Mouse (Mus musculus) lung, embryonic 14.5 days (tissue): ENCODE measurements around the gene Zbtb4. TPM values are rescaled to one million over a fixed set of nuclear protein-coding genes. Genes with fewer than 3 reads are reported as not detected.

Experiments
- ATAC-seq: fragments of 200-750 bp; cut with Nextera tagmentation; 2 replicates; pipeline ENCODE4 v1.8.0; 2017; ENCODE audit warnings: mild to moderate bottlenecking, moderate TSS enrichment, moderate library complexity; ENCODE audit not compliant: insufficient read depth
- DNase-seq: peaks from one replicate; pipeline ENCODE4 v3.0.0-alpha.2; 2015
- H3K27ac ChIP-seq: fragments of 300-500 bp; sonication (generic); 2 replicates; pipeline ENCODE4 v1.5.1; 2014; ENCODE audit warnings: low read depth, mild to moderate bottlenecking, moderate library complexity
- H3K27me3 ChIP-seq: fragments of 300-500 bp; sonication (generic); 2 replicates; pipeline ENCODE4 v1.6.1; 2014; ENCODE audit warnings: low read length, control low read depth; ENCODE audit not compliant: insufficient read depth
- H3K36me3 ChIP-seq: fragments of 300-500 bp; sonication (generic); 2 replicates; pipeline ENCODE4 v1.6.1; 2014; ENCODE audit warnings: control low read depth; ENCODE audit not compliant: insufficient read depth
- H3K4me1 ChIP-seq: fragments of 300-500 bp; sonication (generic); 2 replicates; pipeline ENCODE4 v1.6.1; 2014; ENCODE audit warnings: antibody characterized with exemption, control low read depth; ENCODE audit not compliant: insufficient read depth
- H3K4me2 ChIP-seq: fragments of 300-500 bp; sonication (generic); 2 replicates; pipeline ENCODE4 v1.6.1; 2014; ENCODE audit warnings: mild to moderate bottlenecking
- H3K4me3 ChIP-seq: fragments of 300-500 bp; sonication (generic); 2 replicates; pipeline ENCODE4 v1.5.1; 2014; ENCODE audit warnings: low read depth, low read length
- H3K9ac ChIP-seq: fragments of 300-500 bp; sonication (generic); 2 replicates; pipeline ENCODE4 v1.6.1; 2014
- H3K9me3 ChIP-seq: fragments of 300-500 bp; sonication (generic); 2 replicates; pipeline ENCODE4 v1.6.1; 2016; ENCODE audit warnings: low read depth, low read length, control low read depth
- CTCF ChIP-seq: IDR thresholded peaks from 2 replicates; pipeline ENCODE4 v1.5.1; 2016; ENCODE audit warnings: antibody characterized with exemption, low read depth
- WGBS: fragments of 180-500 bp; shearing (Covaris S2); extraction: QIAGEN DNeasy Blood & Tissue Kit; methylation state at CpG from one replicate; pipeline ENCODE4 v1.1.7; 2014; 5-methylcytosine and 5-hydroxymethylcytosine counted together
- polyA plus RNA-seq: library from polyadenylated mRNA; unstranded; fragments of >200 nt; fragmentation: Nextera tagmentation; extraction: Ambion mirVana; gene quantifications from 2 replicates; pipeline ENCODE4 v1.2.1, GENCODE M21; 2014

Gene Zbtb4
- polyA plus RNA-seq, 1 experiment from 2014 or later: 2.5 TPM

DNA sequence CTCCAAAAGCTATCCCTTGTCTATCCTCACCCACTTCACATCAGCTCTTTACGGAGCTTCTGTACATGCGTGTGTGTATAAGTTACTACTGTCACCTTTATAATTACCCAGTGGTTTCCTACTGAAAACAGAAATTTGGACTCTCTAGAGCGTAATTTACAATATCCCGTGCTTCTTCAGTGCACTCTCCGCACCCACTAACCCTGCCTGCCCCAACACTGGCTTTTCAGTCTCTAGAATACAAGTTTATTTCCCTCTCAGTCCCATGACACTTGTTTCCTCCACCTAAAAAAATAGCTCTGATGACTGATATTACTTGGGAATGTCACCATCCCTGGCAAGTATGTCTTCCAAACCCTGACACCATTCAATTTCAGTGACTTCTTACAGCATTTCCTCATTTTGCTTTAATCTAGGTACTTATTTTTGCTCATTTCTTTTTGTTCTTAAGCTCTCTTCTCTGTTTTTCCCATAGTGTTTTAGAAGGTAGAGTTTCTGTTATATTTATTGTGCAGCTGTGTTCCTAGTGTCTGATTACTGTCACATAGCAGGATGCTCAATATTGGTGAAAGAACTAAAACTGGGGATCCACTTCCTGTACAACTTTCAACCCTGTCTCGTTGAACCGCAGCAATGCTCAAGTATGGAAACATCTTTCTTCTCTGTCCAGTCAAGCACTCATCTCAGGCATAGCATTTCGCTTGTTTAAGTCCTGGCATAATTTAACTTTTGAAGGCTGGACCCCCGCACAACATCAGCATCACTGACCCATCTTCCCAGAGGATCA is 8.2 kb upstream of the Zbtb4 start:
- no peaks in the 10 kb centered on the region for H3K27me3 ChIP-seq
- peaks cover 20% of the 10 kb centered on the region for H3K4me1 ChIP-seq
- WGBS: 37% methylated on average over 9 of the region's 9 CpGs
- no peak for ATAC-seq
- DNase-seq: no peak
- H3K4me3 ChIP-seq: peak overlapping the region; percentile 54
- 0 out of 2 replicates have a peak, but pooled peaks cover 4% of the 10 kb centered on the region for H3K36me3 ChIP-seq
- peak overlapping the region; percentile 88 for H3K4me2 ChIP-seq
- peak overlapping the region; percentile 84 for H3K9ac ChIP-seq
- H3K27ac ChIP-seq: peak overlapping the region; percentile 99
- no peak for TF ChIP-seq CTCF
- H3K9me3 ChIP-seq: no peaks in the 10 kb centered on the region

DNA sequence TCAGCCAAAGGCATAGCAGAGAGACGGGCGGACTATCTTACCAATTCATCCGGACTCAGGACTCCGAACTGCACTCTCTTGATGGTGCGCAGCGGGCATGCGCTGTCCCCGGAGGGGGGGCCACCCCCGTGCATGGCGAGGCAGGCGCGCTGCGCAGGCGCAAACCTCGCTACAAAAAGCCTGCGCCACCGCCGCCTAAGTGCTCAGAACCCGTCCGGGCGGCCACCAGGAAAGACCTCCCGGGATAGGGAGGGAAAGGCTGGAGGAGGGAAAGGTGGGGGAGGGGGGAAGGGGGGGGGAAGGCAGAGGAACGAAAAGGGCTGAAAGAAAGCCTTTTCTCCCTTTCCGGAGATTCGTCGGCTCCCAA is 7.6 kb upstream of the Zbtb4 start:
- DNase-seq: peak; percentile 98
- 0% methylated on average over 23 of the region's 26 CpGs for WGBS
- Histone ChIP-seq H3K27me3 (no peaks in the 10 kb centered on the region), H3K36me3 (0 out of 2 replicates have a peak, but pooled peaks cover 4% of the 10 kb centered on the region), H3K9ac (peak overlapping the region; percentile 84), H3K4me3 (peak overlapping the region; percentile 54), H3K27ac (peak overlapping the region; percentile 99), H3K9me3 (no peaks in the 10 kb centered on the region), H3K4me2 (peak overlapping the region; percentile 88), H3K4me1 (peaks cover 20% of the 10 kb centered on the region)
- peak; percentile 83 for ATAC-seq
- no peak for TF ChIP-seq CTCF

DNA sequence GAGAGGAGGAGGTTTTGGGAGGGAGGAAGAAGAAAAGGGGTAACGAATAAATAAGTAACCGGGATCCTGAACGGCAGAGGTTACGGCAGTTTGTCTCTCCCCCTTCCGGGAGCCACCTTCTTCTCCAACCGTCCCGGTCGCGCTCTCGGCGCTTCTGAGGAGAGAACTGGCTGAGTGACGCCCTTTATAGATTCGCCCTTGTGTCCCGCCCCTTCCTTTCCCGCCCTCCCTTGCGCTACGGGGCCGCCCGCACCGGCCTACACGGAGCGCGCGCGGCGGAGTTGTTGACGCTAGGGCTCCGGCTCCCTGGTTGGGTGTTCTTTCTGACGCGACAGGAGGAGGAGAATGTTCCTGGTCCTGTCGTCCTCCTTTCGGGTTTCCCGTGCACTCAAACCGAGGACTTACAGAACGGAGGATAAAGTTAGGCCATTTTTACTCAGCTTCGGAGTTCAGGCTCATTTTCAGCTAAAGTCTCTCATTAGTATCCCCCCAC is 7.2 kb upstream of the Zbtb4 start, which contains the start of gene Polr2a:
TSS of gene Polr2a (minus strand) at position 160 of the 493 bp plus-strand sequence.
- TF ChIP-seq CTCF: no peak
- Histone ChIP-seq H3K36me3 (0 out of 2 replicates have a peak, but pooled peaks cover 4% of the 10 kb centered on the region), H3K9me3 (no peaks in the 10 kb centered on the region), H3K4me1 (peaks cover 20% of the 10 kb centered on the region), H3K9ac (peak within 1 kb of the TSS; percentile 84), H3K27me3 (no peaks in the 10 kb centered on the region), H3K27ac (peak within 1 kb of the TSS; percentile 99), H3K4me2 (peak within 1 kb of the TSS; percentile 88), H3K4me3 (peak within 1 kb of the TSS; percentile 54)
- DNase-seq (peak; percentile 99), ATAC-seq (peak; percentile 94)
- WGBS: 0% methylated on average over 36 of the region's 36 CpGs

DNA sequence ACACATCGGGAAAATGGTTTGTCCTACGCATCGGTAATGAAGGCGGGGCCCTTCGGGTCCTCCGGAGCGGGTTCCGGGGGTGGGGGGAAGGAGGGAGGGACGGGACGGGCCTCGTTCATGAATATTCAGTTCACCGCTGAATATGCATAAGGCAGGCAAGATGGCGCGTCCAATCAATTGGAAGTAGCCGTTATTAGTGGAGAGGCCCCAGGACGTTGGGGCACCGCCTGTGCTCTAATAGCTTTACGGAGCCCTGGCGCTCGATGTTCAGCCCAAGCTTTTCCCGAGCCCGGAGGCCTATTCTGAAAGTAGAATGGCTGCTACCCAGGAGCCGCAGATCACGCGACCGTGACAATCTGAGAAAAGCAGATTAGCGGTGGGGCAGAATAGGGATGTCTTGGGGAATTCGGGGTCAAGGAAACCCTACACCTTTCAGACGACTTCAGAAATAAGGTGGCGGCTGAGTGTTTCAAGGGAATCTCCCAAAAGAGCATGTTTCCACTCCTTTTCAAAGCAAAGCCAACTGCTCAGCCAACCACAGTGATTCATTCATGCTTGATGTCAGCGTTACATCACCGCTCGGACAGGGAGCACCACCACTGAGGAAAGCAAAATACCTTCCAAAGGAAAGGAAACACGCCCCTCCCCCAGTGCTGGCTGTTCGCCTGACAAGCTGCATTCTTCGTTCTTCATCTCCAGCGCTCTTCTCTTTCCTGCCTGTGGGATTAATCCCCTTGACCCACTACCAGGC is 6.6 kb upstream of the Zbtb4 start:
- 0 out of 2 replicates have a peak, but pooled peaks cover 4% of the 10 kb centered on the region for H3K36me3 ChIP-seq

DNA sequence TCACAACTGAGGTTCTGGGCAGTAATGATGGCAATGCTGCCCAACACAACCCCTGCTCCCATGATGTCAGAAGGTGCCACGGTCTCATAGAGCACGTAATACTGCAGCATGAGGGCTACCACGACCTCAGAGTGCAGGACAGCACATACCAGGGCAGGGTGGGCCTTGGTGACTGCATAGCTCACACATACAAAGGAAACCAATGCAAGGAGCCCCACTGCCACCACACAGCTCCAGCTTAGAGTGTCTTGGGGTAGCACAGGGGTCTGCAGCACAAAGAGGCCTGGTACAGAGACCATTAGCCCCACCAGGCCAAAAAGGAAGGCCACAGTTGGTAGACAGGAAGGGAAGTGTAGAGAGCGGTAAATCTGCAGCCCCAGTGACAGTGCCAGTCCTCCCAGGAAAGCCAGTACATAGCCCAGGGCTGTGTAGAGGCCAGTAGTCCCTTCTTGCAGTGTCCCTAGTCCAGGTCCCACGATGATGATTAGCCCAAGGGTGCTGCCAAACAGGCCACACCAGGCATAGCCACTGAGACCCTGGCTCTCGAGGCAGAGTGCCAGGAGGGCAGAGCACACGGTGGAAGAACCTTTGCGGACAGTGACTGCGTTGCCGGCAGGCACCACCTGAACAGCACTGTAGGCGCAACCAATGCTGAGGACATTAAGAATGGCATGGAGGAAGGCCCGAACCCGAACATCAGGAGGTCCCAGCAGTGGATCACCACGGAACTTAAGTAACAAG is 5.4 kb upstream of the Zbtb4 start:
- peak overlapping the region; percentile 84 for H3K9ac ChIP-seq
- H3K36me3 ChIP-seq: 0 out of 2 replicates have a peak, but pooled peaks cover 4% of the 10 kb centered on the region
- H3K9me3 ChIP-seq: no peaks in the 10 kb centered on the region
- peak overlapping the region; percentile 54; the same call in 1 of the 2 replicates for H3K4me3 ChIP-seq
- no peak for ATAC-seq
- H3K4me2 ChIP-seq: peak overlapping the region; percentile 88
- TF ChIP-seq CTCF: no peak
- H3K4me1 ChIP-seq: peaks cover 20% of the 10 kb centered on the region
- no peaks in the 10 kb centered on the region for H3K27me3 ChIP-seq
- peak overlapping the region; percentile 99 for H3K27ac ChIP-seq
- WGBS: 80% methylated on average over 14 of the region's 14 CpGs
- DNase-seq: no peak

More for the DNA sequence above, 6.6 kb upstream of the Zbtb4 start:
- H3K27ac ChIP-seq: peak overlapping the region; percentile 99
- TF ChIP-seq CTCF: no peak
- H3K9ac ChIP-seq: peak overlapping the region; percentile 84
- ATAC-seq (peak; percentile 90), DNase-seq (peak; percentile 95)
- under 1% methylated on average over 37 of the region's 37 CpGs for WGBS
- peak overlapping the region; percentile 88 for H3K4me2 ChIP-seq
- no peaks in the 10 kb centered on the region for H3K27me3 ChIP-seq
- no peaks in the 10 kb centered on the region for H3K9me3 ChIP-seq
- H3K4me1 ChIP-seq: peaks cover 20% of the 10 kb centered on the region
- H3K4me3 ChIP-seq: peak overlapping the region; percentile 54

DNA sequence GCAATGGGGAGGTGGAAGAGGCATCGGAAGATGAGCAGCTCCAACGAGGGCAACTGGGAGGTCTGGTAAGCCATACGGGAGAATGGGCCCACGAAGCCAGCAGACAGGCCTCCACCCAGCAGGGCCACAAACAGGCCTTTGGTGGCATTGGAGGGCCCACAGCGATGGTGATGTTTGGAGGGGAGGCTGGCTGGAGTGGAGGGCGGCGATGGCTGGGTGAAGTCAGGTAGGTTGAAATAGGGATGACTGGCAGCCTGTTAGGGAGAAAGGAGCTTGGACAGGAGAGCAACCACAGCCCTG is 4.9 kb upstream of the Zbtb4 start:
- no peak overlapping the region for H3K4me3 ChIP-seq
- no peaks in the 10 kb centered on the region for H3K9me3 ChIP-seq
- no peak for ATAC-seq
- DNase-seq: no peak
- TF ChIP-seq CTCF: no peak
- H3K36me3 ChIP-seq: 0 out of 2 replicates have a peak, but pooled peaks cover 4% of the 10 kb centered on the region
- H3K27me3 ChIP-seq: no peaks in the 10 kb centered on the region
- WGBS: 91% methylated on average over 7 of the region's 7 CpGs
- H3K4me1 ChIP-seq: peaks cover 20% of the 10 kb centered on the region
- no peak overlapping the region for H3K9ac ChIP-seq
- no peak overlapping the region for H3K4me2 ChIP-seq
- H3K27ac ChIP-seq: no peak overlapping the region
